Mouse (Mus musculus): ENCODE data around the gene Srrm4. TPM values are rescaled to one million over a fixed set of nuclear protein-coding genes. Genes with fewer than 3 reads are reported as not detected.

Gene Srrm4
- polyA plus RNA-seq, 1 experiment from 2014 or later = 0.42 TPM

- Histone ChIP-seq H3K36me3 (no peaks in the 10 kb centered on the region), H3K4me2 (no peak overlapping the region), H3K4me1 (no peaks in the 10 kb centered on the region), H3K27ac (no peak overlapping the region), H3K27me3 (peaks cover 10% of the 10 kb centered on the region), H3K9me3 (replicated peaks) (no peaks in the 10 kb centered on the region), H3K4me3 (replicated peaks) (no peak overlapping the region), H3K9ac (no peak overlapping the region)
- no peak for ATAC-seq (replicated peaks; ENCODE audit: low FRiP score)
- 2% methylated on average over 9 of the region's 9 CpGs for WGBS
Observed at GRCm38 (mm10) chr5:116569629-116570028, 22.0 kb downstream of the Srrm4 start.

- Histone ChIP-seq H3K4me1 (no peaks in the 10 kb centered on the region), H3K27me3 (peaks cover 10% of the 10 kb centered on the region), H3K4me2 (no peak overlapping the region), H3K4me3 (replicated peaks) (no peak overlapping the region), H3K36me3 (no peaks in the 10 kb centered on the region), H3K9me3 (replicated peaks) (no peaks in the 10 kb centered on the region), H3K9ac (no peak overlapping the region), H3K27ac (no peak overlapping the region)
- 76% methylated on average over 2 of the region's 2 CpGs for WGBS
- no peak for ATAC-seq (replicated peaks; ENCODE audit: low FRiP score)
Observed at GRCm38 (mm10) chr5:116568050-116568449, 23.6 kb downstream of the Srrm4 start.

- H3K27ac ChIP-seq = no peak overlapping the region
- WGBS = 89% methylated on average over 8 of the region's 8 CpGs
- H3K36me3 ChIP-seq = no peaks in the 10 kb centered on the region
- H3K4me2 ChIP-seq = no peak overlapping the region
- no peaks in the 10 kb centered on the region for H3K9me3 ChIP-seq (replicated peaks)
- no peak for ATAC-seq (replicated peaks; ENCODE audit: low FRiP score)
- no peaks in the 10 kb centered on the region for H3K4me1 ChIP-seq
- H3K4me3 ChIP-seq (replicated peaks) = no peak overlapping the region
- H3K9ac ChIP-seq = no peak overlapping the region
- peaks cover 10% of the 10 kb centered on the region for H3K27me3 ChIP-seq
Observed at GRCm38 (mm10) chr5:116567298-116567697, 24.3 kb downstream of the Srrm4 start.

DNA sequence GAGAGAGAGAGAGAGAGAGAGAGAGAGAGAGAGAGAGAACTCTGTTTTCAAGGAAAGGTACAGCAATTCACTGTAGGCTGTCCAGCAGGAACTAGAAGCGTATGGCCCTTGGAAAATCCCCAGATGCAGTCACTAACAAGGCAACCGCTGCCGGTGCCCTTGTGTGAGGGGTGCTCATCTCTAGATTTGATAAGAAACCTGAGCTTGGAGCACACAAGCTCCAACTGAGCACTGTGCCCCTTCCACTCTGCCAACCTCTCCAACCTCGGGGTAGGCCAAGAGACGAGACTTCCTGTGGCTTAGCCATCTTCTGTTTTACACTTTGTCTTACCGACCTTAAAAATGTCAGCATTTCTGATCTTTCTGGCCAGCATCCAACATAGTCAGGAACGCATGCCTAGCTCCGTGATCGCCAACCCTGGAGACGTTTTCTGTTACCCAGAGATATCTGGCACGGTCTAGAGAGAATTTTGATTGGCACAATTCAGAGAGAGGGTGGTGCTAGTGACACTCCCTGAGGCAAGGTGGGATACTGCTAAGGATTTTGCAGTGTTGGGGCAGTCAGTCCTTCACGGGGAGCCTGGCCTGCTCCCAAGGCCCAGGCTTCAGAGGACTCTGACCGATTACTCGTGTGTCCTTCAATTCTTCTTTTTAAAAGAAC, 25.1 kb downstream of the Srrm4 start:
- no peak for ATAC-seq (replicated peaks; ENCODE audit: low FRiP score)
- WGBS = 70% methylated on average over 14 of the region's 14 CpGs
- H3K4me2 ChIP-seq = no peak overlapping the region
- H3K27me3 ChIP-seq = peaks cover 9% of the 10 kb centered on the region
- H3K36me3 ChIP-seq = no peaks in the 10 kb centered on the region
- H3K27ac ChIP-seq = no peak overlapping the region
- H3K4me1 ChIP-seq = no peaks in the 10 kb centered on the region
- no peak overlapping the region for H3K9ac ChIP-seq
- no peak overlapping the region for H3K4me3 ChIP-seq (replicated peaks)
- no peaks in the 10 kb centered on the region for H3K9me3 ChIP-seq (replicated peaks)

- H3K27ac ChIP-seq = no peak overlapping the region
- WGBS = 76% methylated on average over 9 of the region's 9 CpGs
- no peak for ATAC-seq (replicated peaks; ENCODE audit: low FRiP score)
Observed at GRCm38 (mm10) chr5:116565573-116565972, 26.0 kb downstream of the Srrm4 start.

GRCm38 (mm10) chr5:116564391-116564790, 27.2 kb downstream of the Srrm4 start:
- H3K4me2 ChIP-seq = no peak overlapping the region
- no peak overlapping the region for H3K9ac ChIP-seq
- H3K4me1 ChIP-seq = no peaks in the 10 kb centered on the region
- ATAC-seq (replicated peaks; ENCODE audit: low FRiP score) = no peak
- no peaks in the 10 kb centered on the region for H3K9me3 ChIP-seq (replicated peaks)
- no peaks in the 10 kb centered on the region for H3K36me3 ChIP-seq
- H3K27me3 ChIP-seq = no peaks in the 10 kb centered on the region
- WGBS = 89% methylated on average over 3 of the region's 3 CpGs
- H3K4me3 ChIP-seq (replicated peaks) = no peak overlapping the region
- no peak overlapping the region for H3K27ac ChIP-seq

More at GRCm38 (mm10) chr5:116565573-116565972, 26.0 kb downstream of the Srrm4 start:
- Histone ChIP-seq H3K27me3 (peaks cover 3% of the 10 kb centered on the region; the same call in 1 of the 2 replicates), H3K4me2 (no peak overlapping the region), H3K36me3 (no peaks in the 10 kb centered on the region), H3K4me3 (replicated peaks) (no peak overlapping the region), H3K9me3 (replicated peaks) (no peaks in the 10 kb centered on the region), H3K4me1 (no peaks in the 10 kb centered on the region), H3K9ac (no peak overlapping the region)

GRCm38 (mm10) chr5:116563713-116564112, 27.9 kb downstream of the Srrm4 start:
- Histone ChIP-seq H3K27ac (no peak overlapping the region), H3K36me3 (no peaks in the 10 kb centered on the region), H3K9ac (no peak overlapping the region), H3K4me3 (replicated peaks) (no peak overlapping the region), H3K4me1 (no peaks in the 10 kb centered on the region), H3K27me3 (no peaks in the 10 kb centered on the region), H3K9me3 (replicated peaks) (no peaks in the 10 kb centered on the region), H3K4me2 (no peak overlapping the region)
- ATAC-seq (replicated peaks; ENCODE audit: low FRiP score) = no peak
- 52% methylated on average over 6 of the region's 6 CpGs for WGBS

GRCm38 (mm10) chr5:116559091-116559490, 32.5 kb downstream of the Srrm4 start:
- no peaks in the 10 kb centered on the region for H3K9me3 ChIP-seq (replicated peaks)
- 42% methylated on average over 7 of the region's 7 CpGs for WGBS
- no peak overlapping the region for H3K4me3 ChIP-seq (replicated peaks)
- no peak for ATAC-seq (replicated peaks; ENCODE audit: low FRiP score)
- no peaks in the 10 kb centered on the region for H3K36me3 ChIP-seq
- H3K4me2 ChIP-seq = no peak overlapping the region
- no peaks in the 10 kb centered on the region for H3K27me3 ChIP-seq
- no peak overlapping the region for H3K9ac ChIP-seq
- H3K4me1 ChIP-seq = no peaks in the 10 kb centered on the region
- no peak overlapping the region for H3K27ac ChIP-seq

DNA sequence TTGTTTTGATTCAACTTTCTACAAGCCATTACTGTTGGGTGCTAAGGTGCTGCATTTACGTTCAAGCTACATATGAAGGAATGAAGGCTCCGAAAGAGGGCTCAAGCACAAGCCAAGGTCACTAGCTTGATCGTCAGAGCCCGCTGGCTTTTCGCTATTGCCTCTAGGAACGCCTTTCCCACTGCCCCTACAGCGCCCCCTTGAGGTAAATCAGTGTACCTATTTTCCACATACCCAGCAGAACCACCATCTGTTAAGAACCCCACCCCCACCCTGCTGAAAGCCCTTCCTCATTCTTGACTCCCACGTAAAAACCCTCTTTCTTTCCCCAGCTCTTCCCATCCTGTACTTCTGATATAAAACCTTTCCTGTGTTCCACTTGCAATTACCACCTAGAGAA, 35.0 kb downstream of the Srrm4 start:
- H3K4me1 ChIP-seq = no peaks in the 10 kb centered on the region
- no peak overlapping the region for H3K4me2 ChIP-seq
- H3K36me3 ChIP-seq = no peaks in the 10 kb centered on the region
- H3K9ac ChIP-seq = no peak overlapping the region
- H3K4me3 ChIP-seq (replicated peaks) = no peak overlapping the region
- no peaks in the 10 kb centered on the region for H3K9me3 ChIP-seq (replicated peaks)
- ATAC-seq (replicated peaks; ENCODE audit: low FRiP score) = no peak
- no peak overlapping the region for H3K27ac ChIP-seq
- no peaks in the 10 kb centered on the region for H3K27me3 ChIP-seq
- 42% methylated on average over 8 of the region's 8 CpGs for WGBS

- H3K27ac ChIP-seq = no peak overlapping the region
- no peaks in the 10 kb centered on the region for H3K36me3 ChIP-seq
- no peaks in the 10 kb centered on the region for H3K27me3 ChIP-seq
- H3K4me3 ChIP-seq (replicated peaks) = no peak overlapping the region
- ATAC-seq (replicated peaks; ENCODE audit: low FRiP score) = no peak
- H3K9ac ChIP-seq = no peak overlapping the region
- no peak overlapping the region for H3K4me2 ChIP-seq
- 0 out of 2 replicates have a peak, but pooled peaks cover 4% of the 10 kb centered on the region for H3K9me3 ChIP-seq (replicated peaks)
- no peaks in the 10 kb centered on the region for H3K4me1 ChIP-seq
- WGBS = 8% methylated on average over 5 of the region's 5 CpGs
Observed at GRCm38 (mm10) chr5:116553868-116554267, 37.7 kb downstream of the Srrm4 start.

GRCm38 (mm10) chr5:116553106-116553505, 38.5 kb downstream of the Srrm4 start:
- H3K27ac ChIP-seq = no peak overlapping the region
- ATAC-seq (replicated peaks; ENCODE audit: low FRiP score) = no peak
- H3K36me3 ChIP-seq = no peaks in the 10 kb centered on the region
- H3K4me3 ChIP-seq (replicated peaks) = no peak overlapping the region
- 0 out of 2 replicates have a peak, but pooled peaks cover 4% of the 10 kb centered on the region for H3K9me3 ChIP-seq (replicated peaks)
- no peak overlapping the region for H3K9ac ChIP-seq
- no peak overlapping the region for H3K4me2 ChIP-seq
- H3K27me3 ChIP-seq = no peaks in the 10 kb centered on the region
- 67% methylated on average over 2 of the region's 2 CpGs for WGBS
- no peaks in the 10 kb centered on the region for H3K4me1 ChIP-seq

GRCm38 (mm10) chr5:116552584-116552983, 39.0 kb downstream of the Srrm4 start:
- Histone ChIP-seq H3K27me3 (no peaks in the 10 kb centered on the region), H3K36me3 (no peaks in the 10 kb centered on the region), H3K4me2 (no peak overlapping the region), H3K9ac (no peak overlapping the region), H3K27ac (no peak overlapping the region), H3K4me1 (no peaks in the 10 kb centered on the region), H3K9me3 (replicated peaks) (0 out of 2 replicates have a peak, but pooled peaks cover 4% of the 10 kb centered on the region), H3K4me3 (replicated peaks) (no peak overlapping the region)
- ATAC-seq (replicated peaks; ENCODE audit: low FRiP score) = no peak

DNA sequence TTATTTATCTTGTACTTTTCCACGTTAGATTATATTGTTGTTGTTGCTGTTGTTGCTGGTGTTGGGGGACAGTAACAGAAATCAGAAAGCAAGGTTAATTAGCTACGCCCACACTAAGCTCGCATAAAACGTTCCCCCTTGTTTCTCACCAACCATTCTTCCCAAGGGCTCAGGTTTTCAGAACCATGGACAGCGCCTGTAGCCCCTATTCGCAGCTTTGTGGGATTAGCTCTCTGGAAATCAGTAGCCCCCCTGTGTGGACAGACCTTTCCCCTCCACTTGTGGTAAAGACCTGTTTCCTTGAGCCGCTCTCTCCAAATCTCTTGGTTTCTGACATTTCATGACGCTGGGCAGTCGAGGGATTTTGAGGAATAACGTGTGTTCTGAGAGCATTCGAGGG, 45.9 kb downstream of the Srrm4 start:
- Histone ChIP-seq H3K9ac (no peak overlapping the region), H3K27ac (no peak overlapping the region), H3K4me2 (no peak overlapping the region), H3K27me3 (no peaks in the 10 kb centered on the region), H3K9me3 (replicated peaks) (0 out of 2 replicates have a peak, but pooled peaks cover 4% of the 10 kb centered on the region), H3K4me3 (replicated peaks) (no peak overlapping the region), H3K4me1 (no peaks in the 10 kb centered on the region), H3K36me3 (no peaks in the 10 kb centered on the region)
- ATAC-seq (replicated peaks; ENCODE audit: low FRiP score) = no peak
- WGBS = 37% methylated on average over 11 of the region's 11 CpGs

All from kidney, embryonic 15.5 days (tissue).